Mouse (Mus musculus): Measurements from ENCODE around the gene Vmn1r3. TPM values are rescaled to one million over a fixed set of nuclear protein-coding genes. Genes with fewer than 3 reads are reported as not detected.
"Not testable (repeated sequence)": the region's sequence is repeated elsewhere in the genome, so short reads cannot be mapped to it uniquely, and the experiment has no call there.

Vmn1r3 gene
- not detected in 2 replicates for polyA plus RNA-seq (2016; fragmentation: Nextera tagmentation; extraction: Ambion mirVana)

DNA sequence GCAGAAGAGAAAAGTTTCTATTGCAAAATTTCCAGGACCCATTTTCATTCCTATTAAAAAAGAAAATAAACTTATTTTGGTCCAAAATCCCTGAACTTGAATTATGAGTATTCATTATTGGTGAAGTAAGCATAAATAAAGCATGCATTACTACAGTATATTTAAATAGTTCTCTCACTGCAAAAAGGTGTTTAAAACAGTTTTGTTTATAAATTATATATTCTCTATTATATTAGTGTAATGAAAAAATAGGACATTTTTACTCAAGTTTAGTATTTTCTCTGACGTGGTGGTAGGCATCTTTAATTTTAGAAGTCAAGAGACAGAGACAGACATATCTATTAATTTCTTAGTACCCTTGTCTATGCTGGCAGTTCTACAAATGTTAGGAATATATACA lies at the start of gene Vmn1r3:
Gene Vmn1r3 (minus strand): TSS at position 101 of the 400 bp plus-strand sequence.
- peaks cover 20% of the 10 kb centered on the region for H3K9me3 ChIP-seq
- H3K4me3 ChIP-seq; H3K27ac ChIP-seq; H3K27me3 ChIP-seq (ENCODE audit: poor library complexity, severe bottlenecking); H3K4me1 ChIP-seq; DNase-seq (ENCODE audit: extremely low spot score, low spot score); H3K36me3 ChIP-seq (replicated peaks): not testable (repeated sequence)
- WGBS = 87% methylated on average over 1 of the region's 1 CpGs

DNA sequence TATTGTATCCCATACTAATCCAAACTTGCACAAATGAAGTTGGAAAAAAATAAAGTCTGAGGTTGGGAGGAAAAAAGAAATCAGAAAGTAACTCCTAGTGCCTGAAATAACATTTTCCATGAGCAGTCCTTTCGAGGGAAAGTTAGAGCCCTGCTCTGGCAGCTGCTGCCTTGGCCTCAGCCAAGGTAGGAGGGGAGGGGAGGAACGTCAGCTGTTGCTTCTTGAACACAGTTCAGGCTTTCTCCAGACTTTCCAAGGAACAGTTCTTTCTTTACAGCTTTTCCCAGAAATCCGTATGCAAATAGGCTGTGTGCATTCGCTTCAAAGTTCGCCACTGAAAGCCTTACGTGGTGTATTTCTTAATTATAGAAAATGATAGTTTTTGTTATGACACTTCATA lies 46.9 kb upstream of the Vmn1r3 start:
- DNase-seq (ENCODE audit: extremely low spot score, low spot score) = no peak
- peaks cover 8% of the 10 kb centered on the region for H3K27me3 ChIP-seq (ENCODE audit: poor library complexity, severe bottlenecking)
- peaks cover 59% of the 10 kb centered on the region for H3K9me3 ChIP-seq
- WGBS = 77% methylated on average over 6 of the region's 6 CpGs
- no peaks in the 10 kb centered on the region for H3K36me3 ChIP-seq (replicated peaks)
- no peak overlapping the region for H3K27ac ChIP-seq
- H3K4me1 ChIP-seq = peaks cover 6% of the 10 kb centered on the region
- no peak overlapping the region for H3K4me3 ChIP-seq

DNA sequence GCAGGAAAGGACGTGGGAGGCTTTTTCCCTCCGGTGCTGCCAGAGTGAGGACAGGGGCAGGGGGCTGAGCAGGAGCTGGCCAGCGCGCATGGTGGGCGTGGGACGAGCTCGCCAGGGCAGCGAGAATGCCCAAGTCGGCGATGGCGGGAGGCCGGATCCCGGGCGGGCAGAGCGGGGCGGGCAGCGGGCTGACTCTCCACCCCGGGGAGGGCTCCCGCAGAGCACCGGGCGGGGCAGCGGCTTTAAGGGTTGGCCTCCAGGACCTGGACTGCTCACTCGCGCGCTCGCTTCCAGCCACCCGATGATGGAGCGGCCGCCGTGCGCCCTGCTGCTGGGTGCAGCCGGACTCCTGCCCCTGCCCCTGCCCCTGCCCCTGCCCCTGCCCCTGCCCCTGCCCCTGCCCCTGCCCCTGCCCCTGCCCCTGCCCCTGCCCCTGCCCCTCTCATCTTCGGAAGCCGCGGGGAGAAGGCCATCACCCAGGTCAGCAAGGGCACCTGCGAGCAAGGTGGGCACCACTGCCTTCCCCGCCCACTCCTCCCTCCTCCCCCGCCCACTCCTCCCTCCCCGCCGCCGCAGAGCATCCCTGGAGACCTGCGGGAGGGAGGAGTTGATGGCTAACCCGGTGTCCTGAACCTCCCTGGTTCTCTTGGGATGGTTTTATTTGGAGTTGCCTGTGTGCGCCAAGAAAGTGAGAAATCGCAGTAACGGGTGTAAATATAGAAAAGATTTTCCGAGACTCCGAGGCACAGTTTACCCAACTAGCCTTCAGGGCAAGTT lies 45.9 kb upstream of the Vmn1r3 start:
- H3K9me3 ChIP-seq = peaks cover 63% of the 10 kb centered on the region
- WGBS = 8% methylated on average over 21 of the region's 48 CpGs
- peaks cover 8% of the 10 kb centered on the region for H3K27me3 ChIP-seq (ENCODE audit: poor library complexity, severe bottlenecking)
- no peak for DNase-seq (ENCODE audit: extremely low spot score, low spot score)
- no peaks in the 10 kb centered on the region for H3K36me3 ChIP-seq (replicated peaks)
- H3K27ac ChIP-seq = no peak overlapping the region
- peak overlapping the region; percentile 52 for H3K4me3 ChIP-seq
- H3K4me1 ChIP-seq = peaks cover 6% of the 10 kb centered on the region

DNA sequence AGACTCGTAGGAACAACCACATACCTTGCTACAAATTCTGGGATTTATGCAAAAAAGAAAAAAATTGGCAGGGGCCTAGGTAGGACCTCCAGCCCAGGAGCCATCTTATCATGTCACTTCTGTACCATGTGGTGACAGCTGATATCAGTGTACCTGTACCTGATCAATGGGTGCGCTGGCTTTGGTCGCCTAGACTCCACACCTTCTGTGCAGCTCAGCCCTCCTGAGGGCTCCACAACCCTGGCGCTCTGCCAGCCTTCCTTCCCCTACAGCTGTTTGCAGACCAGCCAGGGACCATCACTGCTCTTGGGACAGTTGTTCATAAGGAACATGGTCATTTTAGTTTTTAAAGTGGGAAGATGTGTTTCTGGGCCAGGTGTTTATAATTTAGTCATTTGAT lies 44.4 kb upstream of the Vmn1r3 start:
- peaks cover 8% of the 10 kb centered on the region for H3K27me3 ChIP-seq (ENCODE audit: poor library complexity, severe bottlenecking)
- peaks cover 69% of the 10 kb centered on the region for H3K9me3 ChIP-seq
- H3K36me3 ChIP-seq (replicated peaks) = no peaks in the 10 kb centered on the region
- H3K4me3 ChIP-seq = no peak overlapping the region
- WGBS = 75% methylated on average over 4 of the region's 4 CpGs
- H3K27ac ChIP-seq = no peak overlapping the region
- DNase-seq (ENCODE audit: extremely low spot score, low spot score) = no peak
- H3K4me1 ChIP-seq = peaks cover 6% of the 10 kb centered on the region

DNA sequence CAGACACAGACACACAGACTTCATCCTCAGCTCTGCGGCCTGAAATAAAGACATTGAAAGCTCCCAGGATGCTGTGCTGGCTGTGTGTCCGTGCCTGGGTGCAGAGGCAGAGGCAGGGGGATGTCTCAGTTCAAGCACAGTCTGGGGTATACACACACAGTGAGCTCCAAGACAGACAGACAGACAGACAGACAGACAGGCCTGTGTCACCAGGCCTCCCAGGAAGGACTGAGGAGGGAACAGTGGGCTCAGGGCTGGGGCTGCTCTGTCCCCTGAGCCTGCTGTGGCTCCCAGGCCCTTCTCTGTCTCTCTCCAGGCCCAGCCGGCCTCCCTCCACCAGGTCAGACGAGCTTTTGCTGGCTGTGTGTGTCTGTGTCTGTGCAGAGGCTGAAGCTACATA lies 43.3 kb upstream of the Vmn1r3 start:
- Histone ChIP-seq H3K27me3 (ENCODE audit: poor library complexity, severe bottlenecking) (peaks cover 8% of the 10 kb centered on the region), H3K4me1 (peaks cover 6% of the 10 kb centered on the region), H3K4me3 (no peak overlapping the region), H3K36me3 (replicated peaks) (no peaks in the 10 kb centered on the region), H3K9me3 (peaks cover 68% of the 10 kb centered on the region), H3K27ac (no peak overlapping the region)
- 67% methylated on average over 4 of the region's 4 CpGs for WGBS
- no peak for DNase-seq (ENCODE audit: extremely low spot score, low spot score)

DNA sequence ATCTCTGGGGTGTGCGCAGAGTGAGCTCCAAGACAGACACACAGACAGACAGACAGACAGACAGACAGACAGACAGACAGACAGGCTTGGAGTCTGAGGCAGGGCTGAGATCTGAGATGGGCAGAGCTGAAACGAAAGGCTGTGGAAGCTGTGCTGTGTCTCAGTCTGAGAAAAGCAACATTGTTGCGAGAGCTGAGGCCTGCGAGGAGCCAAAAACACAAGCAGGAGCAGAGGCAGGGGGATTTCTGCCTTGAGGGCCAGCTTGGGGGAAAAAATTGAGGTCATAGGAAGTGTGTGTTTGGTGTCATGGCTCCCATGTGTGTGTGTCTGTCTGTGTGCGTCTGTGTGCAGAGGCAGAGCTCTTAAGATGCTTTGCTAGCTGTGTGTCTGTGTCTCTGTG lies 42.6 kb upstream of the Vmn1r3 start:
- Histone ChIP-seq H3K9me3 (peaks cover 65% of the 10 kb centered on the region), H3K27me3 (ENCODE audit: poor library complexity, severe bottlenecking) (peaks cover 8% of the 10 kb centered on the region), H3K36me3 (replicated peaks) (no peaks in the 10 kb centered on the region), H3K27ac (no peak overlapping the region), H3K4me3 (no peak overlapping the region), H3K4me1 (peaks cover 6% of the 10 kb centered on the region)
- no peak for DNase-seq (ENCODE audit: extremely low spot score, low spot score)
- 65% methylated on average over 5 of the region's 5 CpGs for WGBS

DNA sequence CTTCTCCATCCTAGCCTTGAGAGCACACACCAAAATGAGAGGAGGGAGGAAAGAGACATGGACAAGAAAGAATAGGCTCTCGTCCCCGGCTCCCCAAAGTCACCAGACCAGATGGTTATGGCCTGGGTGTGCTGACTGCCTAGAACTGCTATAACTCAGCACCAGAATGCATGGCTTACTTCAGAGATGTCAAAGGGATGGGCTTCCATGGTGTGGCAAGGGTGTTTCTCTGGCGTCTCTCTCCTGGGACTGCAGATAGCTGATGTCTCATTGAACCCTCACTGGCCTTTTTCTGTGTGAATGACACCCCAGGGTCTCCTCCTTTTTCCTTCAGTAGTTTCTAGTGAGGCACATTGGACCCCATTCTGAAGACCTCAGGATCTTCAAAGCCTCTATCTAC lies 41.3 kb upstream of the Vmn1r3 start:
- no peak for DNase-seq (ENCODE audit: extremely low spot score, low spot score)
- peaks cover 58% of the 10 kb centered on the region for H3K9me3 ChIP-seq
- no peaks in the 10 kb centered on the region for H3K36me3 ChIP-seq (replicated peaks)
- 73% methylated on average over 3 of the region's 3 CpGs for WGBS
- no peak overlapping the region for H3K4me3 ChIP-seq
- H3K27me3 ChIP-seq (ENCODE audit: poor library complexity, severe bottlenecking) = peaks cover 8% of the 10 kb centered on the region
- peaks cover 6% of the 10 kb centered on the region for H3K4me1 ChIP-seq
- H3K27ac ChIP-seq = no peak overlapping the region

DNA sequence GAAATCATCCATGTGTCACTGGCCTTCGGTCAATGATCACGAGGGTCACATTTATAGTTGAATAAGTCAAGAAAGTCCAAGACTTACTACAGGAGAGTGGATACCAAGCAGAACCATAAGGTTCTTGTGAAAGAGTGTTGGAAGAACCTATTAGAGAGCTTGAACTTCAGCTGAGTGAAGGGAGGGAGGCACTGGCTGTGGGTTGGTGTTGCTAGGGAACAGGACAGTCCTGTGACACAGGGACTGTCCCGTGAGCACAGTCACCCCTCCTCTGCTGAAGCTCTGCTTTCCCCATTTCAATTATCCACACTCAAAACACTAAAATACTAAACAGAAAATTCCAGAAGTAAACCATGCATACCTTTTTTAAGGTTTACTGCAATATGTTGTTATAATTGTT lies 40.3 kb upstream of the Vmn1r3 start:
- H3K4me3 ChIP-seq = not testable (repeated sequence)

DNA sequence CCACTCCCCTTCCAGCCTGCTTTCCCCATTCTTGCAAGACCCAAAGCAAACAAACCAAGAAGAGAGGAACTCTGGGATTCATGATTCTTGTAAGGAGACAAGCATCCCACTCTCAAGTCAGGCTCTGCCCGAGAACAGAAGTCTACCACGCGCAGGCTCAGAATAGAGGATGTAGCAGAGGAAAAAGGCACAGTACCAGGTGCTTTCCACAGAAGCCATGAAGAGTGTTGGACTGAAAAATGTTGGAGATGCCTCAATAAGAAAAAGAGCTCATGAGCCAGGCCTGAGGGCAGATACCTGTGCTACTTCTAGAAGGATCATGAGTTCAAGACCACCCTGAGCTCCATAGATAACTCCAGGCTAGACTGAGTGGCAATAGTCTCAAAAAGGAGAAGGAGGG lies 39.7 kb upstream of the Vmn1r3 start:
- not testable (repeated sequence) for H3K27ac ChIP-seq; H3K36me3 ChIP-seq (replicated peaks); DNase-seq (ENCODE audit: extremely low spot score, low spot score); H3K4me3 ChIP-seq; H3K4me1 ChIP-seq; H3K27me3 ChIP-seq (ENCODE audit: poor library complexity, severe bottlenecking)
- H3K9me3 ChIP-seq = peaks cover 53% of the 10 kb centered on the region
- WGBS = 52% methylated on average over 3 of the region's 3 CpGs

More for the DNA sequence above, 40.3 kb upstream of the Vmn1r3 start:
- not testable (repeated sequence) for H3K27ac ChIP-seq; H3K27me3 ChIP-seq (ENCODE audit: poor library complexity, severe bottlenecking); DNase-seq (ENCODE audit: extremely low spot score, low spot score); H3K4me1 ChIP-seq; H3K36me3 ChIP-seq (replicated peaks)
- peaks cover 55% of the 10 kb centered on the region for H3K9me3 ChIP-seq
- 64% methylated on average over 3 of the region's 3 CpGs for WGBS

DNA sequence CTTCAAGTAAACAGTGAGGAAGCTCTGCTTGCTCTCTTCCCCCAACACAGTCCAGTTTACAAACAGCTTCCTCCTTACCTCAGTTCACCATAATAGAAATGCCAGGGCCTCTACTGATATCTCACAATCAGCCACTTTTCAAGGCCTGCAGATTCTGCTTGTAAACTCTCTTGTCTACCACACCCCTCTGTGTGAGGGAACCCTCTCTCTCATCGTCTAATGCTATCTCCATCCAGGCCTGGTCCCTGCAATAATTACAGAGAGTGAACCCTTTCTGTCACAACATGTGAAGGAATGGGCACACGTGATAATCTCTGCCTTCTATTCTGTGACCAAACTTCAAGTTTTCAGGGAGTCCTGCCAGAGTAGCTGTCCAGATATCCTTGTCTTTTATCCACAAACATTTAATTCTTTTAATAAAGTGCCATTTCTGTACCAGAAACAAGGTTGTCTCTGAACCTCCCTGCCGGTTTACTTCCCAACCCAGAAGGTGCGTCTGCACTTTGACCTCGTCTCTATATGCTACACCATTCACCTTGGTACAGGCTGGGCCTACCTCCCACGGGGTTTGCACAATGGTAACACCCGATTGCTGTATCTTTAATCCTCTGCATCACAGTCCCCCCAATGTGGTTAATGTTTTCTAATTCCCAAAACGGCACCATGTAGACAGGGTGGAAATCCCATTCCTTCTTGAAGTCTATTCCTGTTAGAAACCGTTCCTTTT lies 38.5 kb upstream of the Vmn1r3 start:
- not testable (repeated sequence) for DNase-seq (ENCODE audit: extremely low spot score, low spot score)

DNA sequence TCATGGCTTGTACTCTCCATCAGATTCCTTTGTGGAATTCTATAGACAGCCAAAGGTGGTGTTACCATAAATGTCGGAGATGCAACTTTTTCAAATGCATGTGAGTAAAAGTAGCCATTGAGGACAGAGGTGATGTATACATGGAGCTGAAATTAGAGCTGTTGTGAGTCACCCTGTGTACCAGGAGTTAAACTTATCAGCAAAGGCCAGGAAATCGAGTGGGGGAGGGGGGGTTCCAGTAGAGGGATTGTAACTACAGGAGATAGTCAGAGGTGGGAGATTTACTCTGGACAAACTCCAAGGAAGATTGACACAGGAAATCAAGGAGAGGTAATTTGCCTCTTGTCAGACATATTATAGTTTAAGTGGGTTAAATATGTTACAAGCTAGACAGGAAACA lies 31.2 kb upstream of the Vmn1r3 start:
- H3K27me3 ChIP-seq (ENCODE audit: poor library complexity, severe bottlenecking); H3K27ac ChIP-seq; H3K36me3 ChIP-seq (replicated peaks); DNase-seq (ENCODE audit: extremely low spot score, low spot score); H3K9me3 ChIP-seq; H3K4me1 ChIP-seq; H3K4me3 ChIP-seq: not testable (repeated sequence)
- WGBS = 77% methylated on average over 2 of the region's 2 CpGs

More for the DNA sequence above, 38.5 kb upstream of the Vmn1r3 start:
- H3K4me1 ChIP-seq; H3K27me3 ChIP-seq (ENCODE audit: poor library complexity, severe bottlenecking); H3K4me3 ChIP-seq; H3K36me3 ChIP-seq (replicated peaks); H3K27ac ChIP-seq: not testable (repeated sequence)
- 75% methylated on average over 7 of the region's 9 CpGs for WGBS
- H3K9me3 ChIP-seq = peaks cover 43% of the 10 kb centered on the region

DNA sequence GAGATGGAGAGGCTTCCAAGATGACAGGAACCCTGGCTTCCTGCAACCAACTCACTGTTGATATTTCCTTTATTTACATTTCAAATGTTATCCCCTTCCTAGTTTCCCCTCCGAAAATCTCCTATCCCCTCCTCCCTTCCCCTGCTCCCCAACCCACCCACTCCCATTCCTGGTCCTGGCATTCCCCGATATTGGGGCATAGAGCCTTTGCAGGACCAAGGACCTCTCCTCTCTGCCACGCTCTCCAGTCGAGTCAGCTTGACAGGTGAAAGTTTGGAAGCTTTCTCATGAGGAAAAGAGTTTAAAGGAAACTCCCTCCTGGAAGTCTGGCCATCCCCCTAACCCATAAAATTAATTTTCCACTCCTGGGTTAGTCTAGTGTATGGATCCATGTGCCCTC lies 28.2 kb upstream of the Vmn1r3 start:
- DNase-seq (ENCODE audit: extremely low spot score, low spot score); H3K9me3 ChIP-seq; H3K27me3 ChIP-seq (ENCODE audit: poor library complexity, severe bottlenecking); H3K27ac ChIP-seq; H3K4me1 ChIP-seq; H3K36me3 ChIP-seq (replicated peaks); H3K4me3 ChIP-seq: not testable (repeated sequence)
- 83% methylated on average over 4 of the region's 4 CpGs for WGBS

DNA sequence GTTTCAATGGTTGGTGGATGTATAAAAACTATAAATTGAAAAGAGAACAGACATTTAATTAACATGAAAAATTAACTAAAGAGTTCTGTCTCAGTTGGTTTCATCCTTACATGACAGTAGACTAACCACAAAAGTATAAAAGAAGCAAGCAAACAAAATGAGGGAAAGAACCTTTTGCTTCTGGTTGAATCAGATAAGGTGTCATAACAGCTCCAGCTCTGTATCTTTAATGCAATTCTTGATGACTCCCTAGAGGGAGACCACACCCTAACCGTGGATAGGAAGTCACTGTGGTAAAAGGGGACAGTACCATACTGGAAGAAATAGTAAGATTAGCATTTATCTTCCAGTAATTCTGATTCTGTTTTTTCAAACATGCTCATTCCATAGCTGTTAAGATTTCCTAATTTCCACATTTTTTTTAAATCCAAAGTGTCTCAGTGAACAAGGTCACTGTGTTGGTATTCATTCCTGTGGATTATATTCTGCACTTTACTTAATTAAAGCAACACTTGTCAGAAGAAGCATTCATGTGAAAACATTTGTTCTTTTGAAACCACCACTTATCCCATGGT lies 24.6 kb upstream of the Vmn1r3 start:
- not testable (repeated sequence) for H3K27ac ChIP-seq; H3K36me3 ChIP-seq (replicated peaks); H3K4me1 ChIP-seq; H3K4me3 ChIP-seq; DNase-seq (ENCODE audit: extremely low spot score, low spot score); H3K27me3 ChIP-seq (ENCODE audit: poor library complexity, severe bottlenecking); H3K9me3 ChIP-seq
- 60% methylated on average over 1 of the region's 1 CpGs for WGBS

Data from forebrain, embryonic 10.5 days (tissue).